Mouse (Mus musculus) lung, postnatal 0 days (tissue): ENCODE data around the gene Eci1. TPM values are rescaled to one million over a fixed set of nuclear protein-coding genes. Genes with fewer than 3 reads are reported as not detected.

Experiments
- ATAC-seq: fragments of 200-750 bp; cut with Nextera tagmentation; 2 replicates; pipeline ENCODE4 v1.8.0; 2017; ENCODE audit warnings: moderate library complexity
- DNase-seq: peaks from one replicate; pipeline ENCODE4 v3.0.0-alpha.2; 2016; ENCODE audit warnings: low spot score
- H3K27ac ChIP-seq: fragments of 300-500 bp; sonication (generic); 2 replicates; pipeline ENCODE4 v1.5.1; 2014; ENCODE audit warnings: antibody characterized with exemption, mild to moderate bottlenecking, low read length, mixed read lengths
- H3K27me3 ChIP-seq: fragments of 300-500 bp; sonication (generic); replicated peaks from 2 replicates; pipeline ENCODE4 v1.6.1; 2014; ENCODE audit warnings: low read length, mixed read lengths; ENCODE audit not compliant: insufficient read depth
- H3K36me3 ChIP-seq: fragments of 300-500 bp; sonication (generic); 2 replicates; pipeline ENCODE4 v1.6.1; 2014; ENCODE audit warnings: low read length, mixed read lengths; ENCODE audit not compliant: insufficient read depth
- H3K4me1 ChIP-seq: fragments of 300-500 bp; sonication (generic); 2 replicates; pipeline ENCODE4 v1.6.1; 2014; ENCODE audit warnings: antibody characterized with exemption, low read depth, low read length, mixed read lengths; ENCODE audit not compliant: insufficient read depth
- H3K4me2 ChIP-seq: fragments of 300-500 bp; sonication (generic); replicated peaks from 2 replicates; pipeline ENCODE4 v1.6.1; 2014; ENCODE audit warnings: low read depth, mild to moderate bottlenecking, low read length, moderate library complexity, mixed read lengths
- H3K4me3 ChIP-seq: fragments of 300-500 bp; sonication (generic); 2 replicates; pipeline ENCODE4 v1.5.1; 2014; ENCODE audit warnings: low read depth, low read length
- H3K9ac ChIP-seq: fragments of 300-500 bp; sonication (generic); replicated peaks from 2 replicates; pipeline ENCODE4 v1.6.1; 2014; ENCODE audit warnings: low read depth, mild to moderate bottlenecking
- H3K9me3 ChIP-seq: fragments of 300-500 bp; sonication (generic); 2 replicates; pipeline ENCODE4 v1.6.1; 2016; ENCODE audit warnings: low read length, mixed read lengths
- CTCF ChIP-seq: IDR thresholded peaks from 2 replicates; pipeline ENCODE4 v1.5.1; 2016; ENCODE audit warnings: antibody characterized with exemption, mild to moderate bottlenecking
- EP300 ChIP-seq: IDR thresholded peaks from 2 replicates; pipeline ENCODE4 v1.6.1; 2016; ENCODE audit warnings: antibody characterized with exemption, mild to moderate bottlenecking, control low read depth
- WGBS: fragments of 180-500 bp; shearing (Covaris S2); extraction: QIAGEN DNeasy Blood & Tissue Kit; methylation state at CpG from one replicate; pipeline ENCODE4 v1.1.7; 2014; 5-methylcytosine and 5-hydroxymethylcytosine counted together
- polyA plus RNA-seq: library from polyadenylated mRNA; unstranded; fragments of >200 nt; fragmentation: Nextera tagmentation; extraction: Ambion mirVana; gene quantifications from 2 replicates; pipeline ENCODE4 v1.2.1, GENCODE M21; 2015

The Eci1 gene
- 81.7 and 92.6 TPM in 2 replicates for polyA plus RNA-seq

DNA sequence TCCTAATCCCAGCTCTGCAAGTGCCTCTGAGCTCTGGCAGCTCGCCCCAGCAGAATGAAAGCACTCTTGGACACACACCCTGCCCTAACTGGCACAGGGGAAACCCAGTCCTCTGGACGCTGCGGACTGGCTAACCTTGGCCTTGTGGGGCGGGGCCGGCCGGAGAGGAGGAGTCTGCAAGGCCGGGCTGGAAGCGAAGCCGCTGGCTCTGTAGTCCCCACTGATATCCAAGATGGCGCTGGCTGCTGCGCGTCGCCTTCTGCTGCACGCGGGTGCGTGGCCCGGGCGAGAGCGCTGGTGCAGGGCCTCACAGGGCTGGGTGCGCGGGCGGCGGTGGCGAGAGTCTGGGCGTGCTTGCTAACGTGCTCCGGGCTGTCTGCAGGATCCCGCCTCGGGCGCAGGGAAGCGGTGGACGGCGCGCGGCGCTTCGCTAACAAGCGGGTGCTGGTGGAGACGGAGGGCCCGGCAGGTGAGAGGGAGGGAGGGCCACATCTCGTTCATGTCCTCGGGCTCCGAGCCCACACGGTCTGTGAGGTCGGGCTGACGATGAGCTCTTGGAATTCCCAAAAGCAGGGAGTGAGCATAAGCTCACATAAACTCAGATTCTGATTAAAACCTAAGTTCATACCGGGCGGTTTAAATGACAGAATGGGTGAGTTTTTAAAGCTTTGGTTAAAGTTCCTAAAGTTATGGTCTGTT is at the start of gene Eci1:
Gene Eci1 (plus strand): TSS at position 171 of the 699 bp plus-strand sequence.
- peak; percentile 98 for DNase-seq
- WGBS, result under 1% methylated on average over 42 of the region's 48 CpGs
- Histone ChIP-seq H3K4me2 (peak within 1 kb of the TSS; percentile 64), H3K9ac (peak within 1 kb of the TSS; percentile 71), H3K4me1 (no peaks in the 10 kb centered on the region; the same call in 1 of the 2 replicates), H3K4me3 (peak within 1 kb of the TSS; percentile 65), H3K9me3 (no peaks in the 10 kb centered on the region), H3K27ac (peak within 1 kb of the TSS; percentile 89), H3K36me3 (0 out of 2 replicates have a peak, but pooled peaks cover 5% of the 10 kb centered on the region), H3K27me3 (no peaks in the 10 kb centered on the region)
- ATAC-seq, result peak; percentile 100
- TF ChIP-seq EP300 (no peak), CTCF (no peak)

DNA sequence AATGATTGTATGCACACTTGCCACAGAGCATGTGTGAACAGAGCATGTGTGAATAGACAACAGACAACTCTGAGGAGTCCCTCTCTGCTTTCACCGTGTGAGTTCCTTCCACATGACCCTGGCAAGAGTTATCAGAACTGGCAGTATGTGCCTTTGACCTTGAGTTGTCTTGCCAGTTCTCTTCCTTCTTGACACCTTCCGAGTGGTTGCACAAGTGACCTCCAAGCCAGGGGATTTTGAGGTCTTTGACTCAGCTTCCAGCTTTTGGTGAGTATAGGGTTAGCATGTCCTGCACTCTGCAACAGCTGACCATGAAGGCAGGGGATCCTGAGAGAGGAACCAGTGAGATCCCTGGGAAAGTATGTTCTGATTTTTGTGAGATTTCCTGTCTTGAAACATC is 47.9 kb upstream of the Eci1 start:
- TF ChIP-seq CTCF (no peak), EP300 (no peak)
- ATAC-seq (no peak), DNase-seq (no peak)
- H3K9me3 ChIP-seq, result no peaks in the 10 kb centered on the region
- H3K27me3 ChIP-seq, result no peaks in the 10 kb centered on the region
- WGBS, result 59% methylated on average over 2 of the region's 2 CpGs
- H3K36me3 ChIP-seq, result peaks cover 8% of the 10 kb centered on the region; the same call in 1 of the 2 replicates
- H3K9ac ChIP-seq, result no peak overlapping the region
- no peak overlapping the region for H3K4me2 ChIP-seq
- H3K27ac ChIP-seq, result no peak overlapping the region
- H3K4me1 ChIP-seq, result no peaks in the 10 kb centered on the region
- no peak overlapping the region for H3K4me3 ChIP-seq

DNA sequence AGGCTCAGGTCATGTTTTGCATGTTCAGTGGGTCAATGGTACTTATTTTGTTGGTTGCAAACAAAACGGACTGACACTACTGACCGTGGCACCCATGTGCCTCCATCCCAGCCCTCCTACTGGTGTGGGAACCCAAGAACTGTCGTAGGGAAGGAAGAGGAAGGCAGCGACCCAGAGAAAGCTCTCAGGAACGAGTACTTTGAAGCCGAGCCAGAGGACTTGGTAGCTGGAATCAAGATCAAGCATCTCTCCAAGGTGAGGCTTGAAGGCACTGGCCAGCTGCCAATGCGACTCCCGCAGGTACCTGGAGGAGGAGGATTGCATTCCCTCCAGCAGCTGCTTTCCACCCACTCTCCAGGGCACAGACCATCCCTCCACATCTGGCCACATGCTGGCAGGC is 42.7 kb upstream of the Eci1 start:
- H3K36me3 ChIP-seq, result peaks cover 16% of the 10 kb centered on the region
- DNase-seq (peak; percentile 91), ATAC-seq (peak; percentile 90)
- no peak overlapping the region for H3K27ac ChIP-seq
- WGBS, result 55% methylated on average over 8 of the region's 8 CpGs
- H3K4me1 ChIP-seq, result no peaks in the 10 kb centered on the region
- H3K9ac ChIP-seq, result no peak overlapping the region
- H3K9me3 ChIP-seq, result no peaks in the 10 kb centered on the region
- TF ChIP-seq EP300, result no peak
- no peak for TF ChIP-seq CTCF
- H3K27me3 ChIP-seq, result no peaks in the 10 kb centered on the region
- no peak overlapping the region for H3K4me3 ChIP-seq
- H3K4me2 ChIP-seq, result no peak overlapping the region

DNA sequence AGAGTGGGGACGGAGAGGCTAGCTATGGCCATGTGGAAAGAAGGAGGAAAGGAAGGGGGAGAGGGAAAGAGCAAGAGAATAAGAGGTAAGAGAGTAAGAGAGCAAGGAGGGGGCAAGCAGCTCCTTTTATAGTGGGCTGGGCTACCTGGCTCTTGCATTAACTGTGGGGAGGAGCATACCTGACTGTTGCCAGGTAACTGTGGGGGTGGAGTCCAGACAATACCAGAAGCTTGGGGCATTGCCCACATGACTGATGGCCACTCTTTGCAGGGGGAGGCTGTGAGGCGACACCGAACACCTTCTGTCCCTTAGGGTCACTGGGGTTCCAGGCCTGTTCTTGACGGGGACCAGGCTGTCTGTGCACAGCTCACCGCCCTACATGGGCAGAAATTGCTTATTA is 37.7 kb upstream of the Eci1 start:
- TF ChIP-seq CTCF (no peak), EP300 (no peak)
- DNase-seq, result peak; percentile 18
- Histone ChIP-seq H3K27ac (no peak overlapping the region), H3K4me1 (no peaks in the 10 kb centered on the region), H3K36me3 (peaks cover 15% of the 10 kb centered on the region), H3K27me3 (no peaks in the 10 kb centered on the region), H3K4me3 (no peak overlapping the region), H3K9ac (no peak overlapping the region), H3K4me2 (no peak overlapping the region), H3K9me3 (no peaks in the 10 kb centered on the region)
- WGBS, result 74% methylated on average over 5 of the region's 5 CpGs
- peak; percentile 24 for ATAC-seq

DNA sequence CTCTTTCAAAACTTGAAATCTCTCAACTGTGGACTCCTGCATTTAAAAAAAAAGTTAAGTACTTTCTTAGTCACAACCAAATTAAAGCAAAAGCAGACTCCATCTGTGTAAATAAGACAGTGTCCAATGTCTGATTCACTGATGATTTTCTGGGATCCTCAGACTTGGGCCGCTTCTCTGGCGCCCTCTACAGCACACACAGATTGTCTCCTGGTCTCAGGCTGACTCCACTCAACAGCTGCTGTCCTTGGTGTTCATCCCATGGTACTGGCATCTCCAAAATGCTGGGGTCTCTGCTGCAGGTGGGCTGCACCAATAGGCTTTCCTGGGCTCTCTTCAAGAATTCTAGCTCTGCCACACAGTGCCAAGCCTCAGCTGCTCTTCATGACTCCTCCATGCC is 36.6 kb upstream of the Eci1 start:
- peaks cover 15% of the 10 kb centered on the region; the same call in 1 of the 2 replicates for H3K36me3 ChIP-seq
- no peak for TF ChIP-seq EP300
- TF ChIP-seq CTCF, result peak; percentile 84
- DNase-seq (peak; percentile 66), ATAC-seq (no peak)
- WGBS, result 11% methylated on average over 2 of the region's 2 CpGs
- H3K27ac ChIP-seq, result no peak overlapping the region
- no peak overlapping the region for H3K4me3 ChIP-seq
- no peaks in the 10 kb centered on the region for H3K9me3 ChIP-seq
- H3K4me2 ChIP-seq, result no peak overlapping the region
- H3K4me1 ChIP-seq, result no peaks in the 10 kb centered on the region
- no peaks in the 10 kb centered on the region for H3K27me3 ChIP-seq
- no peak overlapping the region for H3K9ac ChIP-seq

DNA sequence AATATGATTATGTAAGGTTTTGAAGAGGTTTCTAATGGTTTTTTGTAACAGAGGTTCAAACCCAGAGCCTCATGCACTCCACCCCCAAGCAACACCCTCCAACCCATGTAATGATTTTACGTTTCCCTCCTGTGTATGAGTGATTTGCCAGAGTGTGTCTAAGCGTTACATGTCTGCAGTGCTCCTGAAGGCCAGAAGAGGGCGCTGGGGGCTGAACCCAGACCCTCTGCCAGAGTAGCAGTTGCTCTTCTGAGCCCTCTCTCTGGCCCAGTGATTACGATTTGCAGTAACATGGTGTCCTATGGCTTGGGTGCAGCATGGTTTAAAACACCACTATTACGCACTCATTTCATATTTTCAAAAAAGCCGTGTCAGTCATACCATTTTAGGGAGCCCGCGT is 35.3 kb upstream of the Eci1 start:
- Histone ChIP-seq H3K4me1 (no peaks in the 10 kb centered on the region), H3K9ac (no peak overlapping the region), H3K4me2 (no peak overlapping the region), H3K27ac (no peak overlapping the region), H3K27me3 (no peaks in the 10 kb centered on the region), H3K36me3 (peaks cover 15% of the 10 kb centered on the region; the same call in 1 of the 2 replicates), H3K4me3 (no peak overlapping the region), H3K9me3 (no peaks in the 10 kb centered on the region)
- ATAC-seq (no peak), DNase-seq (peak; percentile 28)
- peak; percentile 66 for TF ChIP-seq CTCF
- TF ChIP-seq EP300, result no peak
- WGBS, result 70% methylated on average over 8 of the region's 8 CpGs
